Mouse (Mus musculus) embryonic facial prominence, embryonic 13.5 days (tissue): Measurements from ENCODE around the gene S100a14. TPM values are rescaled to one million over a fixed set of nuclear protein-coding genes. Genes with fewer than 3 reads are reported as not detected.

Source experiments
- ATAC-seq: fragments of 200-750 bp; cut with Nextera tagmentation; 2 replicates; pipeline ENCODE4 v1.8.0; 2017; ENCODE audit warnings: low read depth; ENCODE audit not compliant: insufficient number of reproducible peaks, insufficient read depth, low FRiP score, low TSS enrichment
- H3K27ac ChIP-seq: fragments of 300-500 bp; sonication (generic); 2 replicates; pipeline ENCODE4 v1.5.1; 2015; ENCODE audit warnings: moderate library complexity, mild to moderate bottlenecking, inconsistent platforms
- H3K27me3 ChIP-seq: fragments of 300-500 bp; sonication (generic); 2 replicates; pipeline ENCODE4 v1.6.1; 2015; ENCODE audit warnings: mild to moderate bottlenecking, inconsistent platforms
- H3K36me3 ChIP-seq: fragments of 300-500 bp; sonication (generic); 2 replicates; pipeline ENCODE4 v1.6.1; 2015; ENCODE audit warnings: mild to moderate bottlenecking, inconsistent platforms
- H3K4me1 ChIP-seq: fragments of 300-500 bp; sonication (generic); 2 replicates; pipeline ENCODE4 v1.6.1; 2015; ENCODE audit warnings: inconsistent platforms
- H3K4me2 ChIP-seq: fragments of 300-500 bp; sonication (generic); 2 replicates; pipeline ENCODE4 v1.6.1; 2015; ENCODE audit warnings: moderate library complexity, mild to moderate bottlenecking, inconsistent platforms
- H3K4me3 ChIP-seq: fragments of 300-500 bp; sonication (generic); 2 replicates; pipeline ENCODE4 v1.5.1; 2015; ENCODE audit warnings: mild to moderate bottlenecking, inconsistent platforms
- H3K9ac ChIP-seq: fragments of 300-500 bp; sonication (generic); 2 replicates; pipeline ENCODE4 v1.6.1; 2015; ENCODE audit warnings: mild to moderate bottlenecking, inconsistent platforms
- H3K9me3 ChIP-seq: fragments of 300-500 bp; sonication (generic); 2 replicates; pipeline ENCODE4 v1.6.1; 2016; ENCODE audit warnings: inconsistent platforms
- WGBS: fragments of 180-500 bp; shearing (Covaris S2); methylation state at CpG from one replicate; pipeline ENCODE4 v1.1.7; 2015; ENCODE audit warnings: mixed read lengths; 5-methylcytosine and 5-hydroxymethylcytosine counted together
- polyA plus RNA-seq: library from polyadenylated mRNA; unstranded; fragments of >200 nt; fragmentation: Nextera tagmentation; extraction: Ambion mirVana; gene quantifications from 2 replicates; pipeline ENCODE4 v1.2.1, GENCODE M21; 2015

Gene S100a14
- polyA plus RNA-seq, 1 experiment from 2014 or later = 25.5 TPM

- no peaks in the 10 kb centered on the region for H3K36me3 ChIP-seq
- 0 out of 2 replicates have a peak, but pooled peaks cover 6% of the 10 kb centered on the region for H3K4me1 ChIP-seq
- no peaks in the 10 kb centered on the region for H3K27me3 ChIP-seq
- no peak overlapping the region for H3K9ac ChIP-seq
- no peak overlapping the region for H3K27ac ChIP-seq
- 46% methylated on average over 4 of the region's 4 CpGs for WGBS
- no peak overlapping the region for H3K4me3 ChIP-seq
- no peak for ATAC-seq
- no peak overlapping the region for H3K4me2 ChIP-seq
- peaks cover 3% of the 10 kb centered on the region; the same call in 1 of the 2 replicates for H3K9me3 ChIP-seq
Measured at GRCm38 (mm10) chr3:90525421-90525820, 1.2 kb upstream of the S100a14 start.

GRCm38 (mm10) chr3:90526076-90526475 lies 580 bp upstream of the S100a14 start:
- no peaks in the 10 kb centered on the region for H3K27me3 ChIP-seq
- no peak for ATAC-seq
- H3K4me3 ChIP-seq = no peak overlapping the region
- peak overlapping the region; percentile 51; the same call in 1 of the 2 replicates for H3K27ac ChIP-seq
- peaks cover 3% of the 10 kb centered on the region; the same call in 1 of the 2 replicates for H3K9me3 ChIP-seq
- no peak overlapping the region for H3K4me2 ChIP-seq
- no peak overlapping the region for H3K9ac ChIP-seq
- WGBS = 52% methylated on average over 2 of the region's 2 CpGs
- 0 out of 2 replicates have a peak, but pooled peaks cover 6% of the 10 kb centered on the region for H3K4me1 ChIP-seq
- H3K36me3 ChIP-seq = no peaks in the 10 kb centered on the region

GRCm38 (mm10) chr3:90527291-90527873 lies 726 bp downstream of the S100a14 start:
- Histone ChIP-seq H3K4me3 (no peak overlapping the region), H3K27ac (0 out of 2 replicates have a peak overlapping the region, but pooled peaks have one; percentile 48), H3K4me1 (0 out of 2 replicates have a peak, but pooled peaks cover 6% of the 10 kb centered on the region), H3K27me3 (no peaks in the 10 kb centered on the region), H3K36me3 (no peaks in the 10 kb centered on the region), H3K9me3 (peaks cover 3% of the 10 kb centered on the region; the same call in 1 of the 2 replicates), H3K9ac (no peak overlapping the region), H3K4me2 (peak overlapping the region; percentile 11; the same call in 1 of the 2 replicates)
- ATAC-seq = no peak
- 93% methylated on average over 7 of the region's 7 CpGs for WGBS

GRCm38 (mm10) chr3:90531713-90532112 lies 5.1 kb downstream of the S100a14 start:
- Histone ChIP-seq H3K4me1 (no peaks in the 10 kb centered on the region), H3K4me3 (no peak overlapping the region), H3K9ac (no peak overlapping the region), H3K4me2 (no peak overlapping the region), H3K36me3 (no peaks in the 10 kb centered on the region), H3K27ac (no peak overlapping the region), H3K27me3 (no peaks in the 10 kb centered on the region), H3K9me3 (no peaks in the 10 kb centered on the region)
- no peak for ATAC-seq
- 61% methylated on average over 5 of the region's 5 CpGs for WGBS

- Histone ChIP-seq H3K4me1 (peaks cover 6% of the 10 kb centered on the region; the same call in 1 of the 2 replicates), H3K4me2 (no peak overlapping the region), H3K9me3 (no peaks in the 10 kb centered on the region), H3K9ac (no peak overlapping the region), H3K36me3 (no peaks in the 10 kb centered on the region), H3K27ac (no peak overlapping the region), H3K4me3 (no peak overlapping the region), H3K27me3 (no peaks in the 10 kb centered on the region)
- WGBS = 55% methylated on average over 1 of the region's 1 CpGs
- no peak for ATAC-seq
Measured at GRCm38 (mm10) chr3:90535446-90535845, 8.8 kb downstream of the S100a14 start.

- 41% methylated on average over 10 of the region's 10 CpGs for WGBS
- ATAC-seq = no peak
- H3K4me3 ChIP-seq = 0 out of 2 replicates have a peak within 1 kb of the TSS, but pooled peaks have one; percentile 1
- H3K4me2 ChIP-seq = peak within 1 kb of the TSS; percentile 27
- peak within 1 kb of the TSS; percentile 52 for H3K27ac ChIP-seq
- peaks cover 17% of the 10 kb centered on the region for H3K4me1 ChIP-seq
- H3K9me3 ChIP-seq = no peaks in the 10 kb centered on the region
- peak within 1 kb of the TSS; percentile 40; the same call in 1 of the 2 replicates for H3K9ac ChIP-seq
- H3K36me3 ChIP-seq = no peaks in the 10 kb centered on the region
- H3K27me3 ChIP-seq = no peaks in the 10 kb centered on the region
Measured at GRCm38 (mm10) chr3:90537141-90537904, 10.7 kb downstream of the S100a14 start, which contains the start of gene S100a16. TSS of gene S100a16 (plus strand) at chr3:90537254.

GRCm38 (mm10) chr3:90537905-90538296 lies 11.2 kb downstream of the S100a14 start:
- H3K4me2 ChIP-seq = peak overlapping the region; percentile 27
- 0 out of 2 replicates have a peak overlapping the region, but pooled peaks have one; percentile 1 for H3K4me3 ChIP-seq
- H3K27me3 ChIP-seq = no peaks in the 10 kb centered on the region

GRCm38 (mm10) chr3:90540904-90541303 lies 14.2 kb downstream of the S100a14 start:
- Histone ChIP-seq H3K27me3 (no peaks in the 10 kb centered on the region), H3K9me3 (no peaks in the 10 kb centered on the region), H3K4me1 (peaks cover 17% of the 10 kb centered on the region), H3K36me3 (no peaks in the 10 kb centered on the region), H3K9ac (0 out of 2 replicates have a peak overlapping the region, but pooled peaks have one; percentile 27), H3K4me2 (peak overlapping the region; percentile 28), H3K4me3 (no peak overlapping the region; the same call in 1 of the 2 replicates), H3K27ac (peak overlapping the region; percentile 45; the same call in 1 of the 2 replicates)
- ATAC-seq = no peak
- WGBS = 52% methylated on average over 4 of the region's 4 CpGs

More at GRCm38 (mm10) chr3:90537905-90538296, 11.2 kb downstream of the S100a14 start:
- Histone ChIP-seq H3K9me3 (no peaks in the 10 kb centered on the region), H3K4me1 (peaks cover 17% of the 10 kb centered on the region), H3K9ac (peak overlapping the region; percentile 40; the same call in 1 of the 2 replicates), H3K36me3 (no peaks in the 10 kb centered on the region), H3K27ac (peak overlapping the region; percentile 52)
- 62% methylated on average over 5 of the region's 5 CpGs for WGBS
- ATAC-seq = no peak; the same call in 1 of the 2 replicates

- Histone ChIP-seq H3K4me3 (no peak overlapping the region), H3K27ac (no peak overlapping the region), H3K36me3 (no peaks in the 10 kb centered on the region), H3K9me3 (no peaks in the 10 kb centered on the region), H3K4me1 (no peaks in the 10 kb centered on the region), H3K4me2 (no peak overlapping the region), H3K27me3 (no peaks in the 10 kb centered on the region), H3K9ac (no peak overlapping the region)
- 57% methylated on average over 5 of the region's 5 CpGs for WGBS
- no peak for ATAC-seq
Measured at GRCm38 (mm10) chr3:90549676-90550420, 23.2 kb downstream of the S100a14 start.

GRCm38 (mm10) chr3:90550421-90550790 lies 23.8 kb downstream of the S100a14 start:
- H3K36me3 ChIP-seq = no peaks in the 10 kb centered on the region
- WGBS = 90% methylated on average over 2 of the region's 2 CpGs
- ATAC-seq = no peak
- H3K9me3 ChIP-seq = no peaks in the 10 kb centered on the region
- no peak overlapping the region for H3K9ac ChIP-seq
- H3K27me3 ChIP-seq = no peaks in the 10 kb centered on the region
- no peaks in the 10 kb centered on the region for H3K4me1 ChIP-seq
- no peak overlapping the region for H3K4me3 ChIP-seq
- no peak overlapping the region for H3K27ac ChIP-seq
- H3K4me2 ChIP-seq = no peak overlapping the region

GRCm38 (mm10) chr3:90552231-90552630 lies 25.6 kb downstream of the S100a14 start:
- Histone ChIP-seq H3K4me1 (peaks cover 4% of the 10 kb centered on the region; the same call in 1 of the 2 replicates), H3K9me3 (no peaks in the 10 kb centered on the region), H3K4me3 (no peak overlapping the region), H3K27ac (no peak overlapping the region), H3K36me3 (no peaks in the 10 kb centered on the region), H3K9ac (no peak overlapping the region), H3K4me2 (no peak overlapping the region), H3K27me3 (no peaks in the 10 kb centered on the region)
- WGBS = 71% methylated on average over 2 of the region's 2 CpGs
- ATAC-seq = no peak
